Mouse (Mus musculus) inflammation-experienced regulatory T-cells (primary cell): Measurements from ENCODE around the gene Olfr139. TPM values are rescaled to one million over a fixed set of nuclear protein-coding genes. Genes with fewer than 3 reads are reported as not detected.

ENCODE experiments used
- polyA plus RNA-seq, 2 experiments: library from polyadenylated mRNA; unstranded; fragments of 100-300 nt; shearing (Covaris generic); gene quantifications; one replicate each; pipeline ENCODE4 v1.2.1; 2017

The Olfr139 gene
- not detected for polyA plus RNA-seq

GRCm38 (mm10) chr11:74056451-74056850 lies at the start of gene Olfr139, which contains the start of gene Olfr399:
Olfr139 (minus strand) TSS chr11:74056551.
Olfr399 (minus strand) TSS chr11:74056615.

GRCm38 (mm10) chr11:74069655-74070054 lies 13.3 kb upstream of the Olfr139 start, which contains the start of gene Zfp616:
Zfp616 (plus strand) TSS chr11:74069955.

Other genes starting within 250 kb of the Olfr139 start
- under 1 TPM in 1 of 2 experiments, not detected in 1; 0.08 TPM for gene Olfr392, start 239.5 kb downstream of the Olfr139 start, polyA plus RNA-seq
- under 1 TPM; 0.11 to 0.22 TPM for gene Olfr393, start 205.1 kb downstream of the Olfr139 start, polyA plus RNA-seq
- gene Olfr394, start 165.8 kb downstream of the Olfr139 start, polyA plus RNA-seq: not detected
- gene Olfr395, start 147.3 kb downstream of the Olfr139 start, polyA plus RNA-seq: not detected
- 1 to 10 TPM in 1 of 2 experiments, under 1 TPM in 1; 0.96 to 1.5 TPM for gene Olfr23, start 119.9 kb downstream of the Olfr139 start, polyA plus RNA-seq
- not detected for gene Olfr397, start 95.7 kb downstream of the Olfr139 start, polyA plus RNA-seq
- gene Olfr398, start 66.1 kb downstream of the Olfr139 start, polyA plus RNA-seq: under 1 TPM; 0.28 to 0.37 TPM
- not detected for gene Olfr399, start 64 bp upstream of the Olfr139 start, polyA plus RNA-seq
- gene Zfp616, start 13.4 kb upstream of the Olfr139 start, polyA plus RNA-seq: under 1 TPM in 1 of 2 experiments, not detected in 1; 0.21 TPM
- not detected for gene Olfr401, start 57.2 kb upstream of the Olfr139 start, polyA plus RNA-seq
- not detected for gene Olfr402, start 97.0 kb upstream of the Olfr139 start, polyA plus RNA-seq
- gene Olfr403, start 129.7 kb upstream of the Olfr139 start, polyA plus RNA-seq: not detected
- 1 to 10 TPM in 1 of 2 experiments, under 1 TPM in 1; 0.23 to 3.4 TPM for gene Olfr43, start 154.8 kb upstream of the Olfr139 start, polyA plus RNA-seq
- under 1 TPM in 1 of 2 experiments, not detected in 1; 0.64 TPM for gene Olfr406, start 203.3 kb upstream of the Olfr139 start, polyA plus RNA-seq
- gene Olfr59, start 227.2 kb upstream of the Olfr139 start, polyA plus RNA-seq: under 1 TPM; 0.10 to 0.28 TPM